Mouse (Mus musculus): ENCODE data around the gene Hsf3. TPM values are rescaled to one million over a fixed set of nuclear protein-coding genes. Genes with fewer than 3 reads are reported as not detected.
"Not testable (repeated sequence)": the region's sequence is repeated elsewhere in the genome, so short reads cannot be mapped to it uniquely, and the experiment has no call there.

Gene Hsf3
- 0.32 and 0.36 TPM in 2 replicates for polyA plus RNA-seq (2015; fragmentation: Nextera tagmentation; extraction: Ambion mirVana)

GRCm38 (mm10) chrX:96456201-96456963 lies at the start of gene Hsf3:
Gene Hsf3, minus strand, starts transcription at chrX:96456294.
- Histone ChIP-seq H3K36me3 (no peaks in the 10 kb centered on the region), H3K4me2 (peak within 1 kb of the TSS; percentile 51), H3K9me3 (no peaks in the 10 kb centered on the region), H3K27me3 (peaks cover 5% of the 10 kb centered on the region; the same call in 1 of the 2 replicates), H3K4me3 (peak within 1 kb of the TSS; percentile 47), H3K9ac (peak within 1 kb of the TSS; percentile 63; the same call in 1 of the 2 replicates), H3K4me1 (no peaks in the 10 kb centered on the region), H3K27ac (no peak within 1 kb of the TSS)
- no peak for ATAC-seq (ENCODE audit: insufficient number of reproducible peaks, insufficient read depth, low FRiP score, low TSS enrichment, low read depth)
- 24% methylated on average over 9 of the region's 9 CpGs for WGBS

GRCm38 (mm10) chrX:96501580-96501979 lies 45.5 kb upstream of the Hsf3 start:
- H3K27me3 ChIP-seq = 0 out of 2 replicates have a peak, but pooled peaks cover 4% of the 10 kb centered on the region
- no peaks in the 10 kb centered on the region for H3K9me3 ChIP-seq
- no peak overlapping the region for H3K4me2 ChIP-seq
- H3K4me1 ChIP-seq = no peaks in the 10 kb centered on the region
- H3K4me3 ChIP-seq = no peak overlapping the region
- ATAC-seq (ENCODE audit: insufficient number of reproducible peaks, insufficient read depth, low FRiP score, low TSS enrichment, low read depth) = no peak
- WGBS = 55% methylated on average over 1 of the region's 1 CpGs
- no peak overlapping the region for H3K27ac ChIP-seq
- H3K36me3 ChIP-seq = no peaks in the 10 kb centered on the region
- H3K9ac ChIP-seq = no peak overlapping the region

- Histone ChIP-seq H3K9ac (no peak within 1 kb of the TSS), H3K4me3 (peak within 1 kb of the TSS; percentile 47), H3K9me3 (no peaks in the 10 kb centered on the region), H3K27me3 (peaks cover 5% of the 10 kb centered on the region; the same call in 1 of the 2 replicates), H3K36me3 (no peaks in the 10 kb centered on the region), H3K4me2 (peak within 1 kb of the TSS; percentile 51), H3K27ac (no peak within 1 kb of the TSS), H3K4me1 (no peaks in the 10 kb centered on the region)
- ATAC-seq (ENCODE audit: insufficient number of reproducible peaks, insufficient read depth, low FRiP score, low TSS enrichment, low read depth) = no peak
- 68% methylated on average over 2 of the region's 2 CpGs for WGBS
Observed at GRCm38 (mm10) chrX:96455149-96455548, 945 bp downstream of the Hsf3 start, which contains the start of gene Heph. Gene Heph, plus strand, starts transcription at chrX:96455359.

- Histone ChIP-seq H3K4me2 (no peak overlapping the region), H3K4me3 (no peak overlapping the region), H3K36me3 (no peaks in the 10 kb centered on the region), H3K27me3 (no peaks in the 10 kb centered on the region), H3K9ac (no peak overlapping the region), H3K9me3 (no peaks in the 10 kb centered on the region), H3K27ac (no peak overlapping the region), H3K4me1 (no peaks in the 10 kb centered on the region)
- ATAC-seq (ENCODE audit: insufficient number of reproducible peaks, insufficient read depth, low FRiP score, low TSS enrichment, low read depth) = no peak
Observed at GRCm38 (mm10) chrX:96419383-96419782, 36.7 kb downstream of the Hsf3 start.

GRCm38 (mm10) chrX:96417733-96418132 lies 38.4 kb downstream of the Hsf3 start:
- Histone ChIP-seq H3K9me3 (no peaks in the 10 kb centered on the region), H3K9ac (no peak overlapping the region), H3K4me3 (no peak overlapping the region), H3K4me1 (no peaks in the 10 kb centered on the region), H3K27me3 (no peaks in the 10 kb centered on the region), H3K36me3 (no peaks in the 10 kb centered on the region), H3K27ac (no peak overlapping the region), H3K4me2 (no peak overlapping the region)
- WGBS = 47% methylated on average over 1 of the region's 1 CpGs
- no peak for ATAC-seq (ENCODE audit: insufficient number of reproducible peaks, insufficient read depth, low FRiP score, low TSS enrichment, low read depth)

GRCm38 (mm10) chrX:96416970-96417369 lies 39.1 kb downstream of the Hsf3 start:
- no peak overlapping the region for H3K9ac ChIP-seq
- H3K4me1 ChIP-seq = no peaks in the 10 kb centered on the region
- no peak overlapping the region for H3K4me3 ChIP-seq
- no peaks in the 10 kb centered on the region for H3K9me3 ChIP-seq
- no peak for ATAC-seq (ENCODE audit: insufficient number of reproducible peaks, insufficient read depth, low FRiP score, low TSS enrichment, low read depth)
- WGBS = 100% methylated on average over 1 of the region's 1 CpGs
- no peaks in the 10 kb centered on the region for H3K36me3 ChIP-seq
- no peak overlapping the region for H3K27ac ChIP-seq
- no peak overlapping the region for H3K4me2 ChIP-seq
- H3K27me3 ChIP-seq = no peaks in the 10 kb centered on the region

- not testable (repeated sequence) for H3K9ac ChIP-seq; H3K4me3 ChIP-seq; H3K27ac ChIP-seq; ATAC-seq (ENCODE audit: insufficient number of reproducible peaks, insufficient read depth, low FRiP score, low TSS enrichment, low read depth); H3K4me1 ChIP-seq; H3K27me3 ChIP-seq; H3K9me3 ChIP-seq; H3K36me3 ChIP-seq; H3K4me2 ChIP-seq
- 83% methylated on average over 4 of the region's 4 CpGs for WGBS
Observed at GRCm38 (mm10) chrX:96415351-96415750, 40.7 kb downstream of the Hsf3 start.

- H3K4me3 ChIP-seq = no peak overlapping the region
- no peaks in the 10 kb centered on the region for H3K27me3 ChIP-seq
- no peak overlapping the region for H3K9ac ChIP-seq
- no peaks in the 10 kb centered on the region for H3K9me3 ChIP-seq
- no peaks in the 10 kb centered on the region for H3K4me1 ChIP-seq
- H3K36me3 ChIP-seq = no peaks in the 10 kb centered on the region
- ATAC-seq (ENCODE audit: insufficient number of reproducible peaks, insufficient read depth, low FRiP score, low TSS enrichment, low read depth) = no peak
- H3K27ac ChIP-seq = no peak overlapping the region
- 70% methylated on average over 2 of the region's 2 CpGs for WGBS
- H3K4me2 ChIP-seq = no peak overlapping the region
Observed at GRCm38 (mm10) chrX:96339108-96339507, 117.0 kb downstream of the Hsf3 start.

- H3K27ac ChIP-seq = no peak overlapping the region
- no peak for ATAC-seq (ENCODE audit: insufficient number of reproducible peaks, insufficient read depth, low FRiP score, low TSS enrichment, low read depth)
- WGBS = 42% methylated on average over 4 of the region's 4 CpGs
Observed at GRCm38 (mm10) chrX:96329764-96330163, 126.3 kb downstream of the Hsf3 start.

GRCm38 (mm10) chrX:96293338-96293737 lies 162.8 kb downstream of the Hsf3 start, which contains the start of gene Vsig4:
Gene Vsig4, minus strand, starts transcription at chrX:96293438.
- Histone ChIP-seq H3K9me3 (no peaks in the 10 kb centered on the region), H3K36me3 (no peaks in the 10 kb centered on the region), H3K4me3 (no peak within 1 kb of the TSS), H3K27me3 (no peaks in the 10 kb centered on the region), H3K27ac (no peak within 1 kb of the TSS), H3K4me1 (no peaks in the 10 kb centered on the region), H3K9ac (no peak within 1 kb of the TSS), H3K4me2 (no peak within 1 kb of the TSS)
- WGBS = 89% methylated on average over 3 of the region's 3 CpGs
- ATAC-seq (ENCODE audit: insufficient number of reproducible peaks, insufficient read depth, low FRiP score, low TSS enrichment, low read depth) = no peak

More at GRCm38 (mm10) chrX:96329764-96330163, 126.3 kb downstream of the Hsf3 start:
- Histone ChIP-seq H3K4me1 (no peaks in the 10 kb centered on the region), H3K9ac (no peak overlapping the region), H3K9me3 (no peaks in the 10 kb centered on the region), H3K4me3 (no peak overlapping the region), H3K27me3 (no peaks in the 10 kb centered on the region), H3K4me2 (no peak overlapping the region), H3K36me3 (no peaks in the 10 kb centered on the region)

GRCm38 (mm10) chrX:96256509-96256908 lies 199.6 kb downstream of the Hsf3 start:
- H3K4me1 ChIP-seq = no peaks in the 10 kb centered on the region
- H3K27ac ChIP-seq = no peak overlapping the region
- no peaks in the 10 kb centered on the region for H3K9me3 ChIP-seq
- ATAC-seq (ENCODE audit: insufficient number of reproducible peaks, insufficient read depth, low FRiP score, low TSS enrichment, low read depth) = no peak
- H3K4me2 ChIP-seq = no peak overlapping the region
- no peak overlapping the region for H3K9ac ChIP-seq
- H3K4me3 ChIP-seq = no peak overlapping the region
- no peaks in the 10 kb centered on the region for H3K36me3 ChIP-seq
- no peaks in the 10 kb centered on the region for H3K27me3 ChIP-seq
